Mouse (Mus musculus) adrenal gland, adult 8-10 months (tissue): Measurements from ENCODE around the gene Eng. TPM values are rescaled to one million over a fixed set of nuclear protein-coding genes. Genes with fewer than 3 reads are reported as not detected.
A peak's percentile ranks its signal among the peaks of the same experiment; 100 is the strongest.

ENCODE experiments used
- DNase-seq: peaks from one replicate; pipeline ENCODE4 v3.0.0; 2022
- total RNA-seq, 4 experiments: library from RNA; stranded (reverse); gene quantifications; 2 replicates each; pipeline ENCODE4 v1.2.4; 2022

Gene Eng
- total RNA-seq, 4 experiments from 2014 or later: 96.0 to 134 (median 120) TPM

DNA sequence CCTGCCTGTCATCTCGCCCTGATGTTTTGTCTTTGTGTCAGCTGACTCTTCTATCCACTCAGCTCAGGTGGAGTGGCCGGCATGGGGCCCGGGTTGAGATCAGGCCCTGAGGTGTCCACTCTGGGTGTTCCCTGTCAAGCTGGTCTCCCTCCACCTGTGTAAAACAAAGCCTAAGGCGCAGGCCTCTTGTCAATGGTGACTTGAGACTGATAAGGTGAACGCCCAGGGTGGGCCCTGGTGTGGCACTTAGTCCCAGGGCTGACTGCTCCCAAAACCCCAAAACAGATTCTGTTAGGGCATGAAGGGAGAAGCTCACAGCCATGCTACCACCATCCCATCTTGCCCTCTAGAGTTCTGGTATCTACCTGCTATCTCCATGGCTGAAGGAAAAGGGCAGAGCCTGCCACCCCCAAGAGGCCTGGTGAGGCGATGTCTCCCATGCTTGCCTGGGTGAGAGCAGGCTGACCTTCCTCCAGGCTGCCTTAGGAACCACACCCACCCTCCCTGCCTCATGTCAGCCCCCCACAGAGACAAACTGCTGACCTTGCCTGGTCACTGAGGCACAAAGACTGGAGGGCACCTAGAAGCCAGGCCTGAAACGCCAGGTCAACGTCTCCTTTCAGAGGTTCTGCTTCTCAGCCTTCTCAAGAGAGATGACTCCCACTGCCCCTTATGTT, 1.5 kb upstream of the Eng start:
- DNase-seq: no peak

DNA sequence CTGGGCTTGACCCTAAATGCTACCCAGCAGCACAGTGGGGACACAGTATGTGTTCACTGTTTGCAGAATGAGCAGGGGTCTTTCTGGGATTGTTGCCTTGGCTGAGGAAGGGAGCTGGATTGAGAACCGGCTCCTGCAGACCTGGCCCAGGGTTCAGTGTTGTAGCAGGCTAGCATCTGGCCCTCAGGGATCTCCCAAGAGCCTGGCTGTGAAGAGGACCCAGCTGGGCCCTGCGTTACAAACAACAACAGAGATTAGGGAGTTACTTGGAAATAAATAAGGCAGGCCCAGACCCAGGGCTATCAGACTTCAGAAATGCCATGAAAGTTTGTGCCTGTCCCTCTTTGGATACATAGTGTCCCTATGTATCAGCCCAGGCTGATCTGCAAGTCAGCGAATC, 748 bp upstream of the Eng start:
- no peak for DNase-seq

DNA sequence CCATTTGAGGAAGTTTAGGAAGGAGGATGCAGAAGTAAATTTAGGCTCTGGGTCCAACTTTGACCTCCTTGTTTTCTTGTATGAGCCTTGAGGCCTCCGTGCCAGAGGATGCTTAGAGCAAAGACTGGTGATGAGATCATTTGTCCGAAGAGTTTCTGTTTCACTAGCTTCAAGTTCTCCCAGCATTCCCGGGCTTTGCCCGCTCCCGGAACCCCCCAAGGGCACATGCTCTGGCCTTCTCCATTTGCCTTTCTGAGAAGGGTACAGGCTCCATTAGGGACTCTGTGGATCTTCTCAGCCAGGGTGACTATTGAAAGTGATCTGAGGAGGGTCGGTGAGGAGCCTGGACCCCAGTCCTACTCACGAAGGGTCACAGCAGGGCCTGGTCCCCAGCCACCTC, 971 bp downstream of the Eng start:
- DNase-seq: no peak

DNA sequence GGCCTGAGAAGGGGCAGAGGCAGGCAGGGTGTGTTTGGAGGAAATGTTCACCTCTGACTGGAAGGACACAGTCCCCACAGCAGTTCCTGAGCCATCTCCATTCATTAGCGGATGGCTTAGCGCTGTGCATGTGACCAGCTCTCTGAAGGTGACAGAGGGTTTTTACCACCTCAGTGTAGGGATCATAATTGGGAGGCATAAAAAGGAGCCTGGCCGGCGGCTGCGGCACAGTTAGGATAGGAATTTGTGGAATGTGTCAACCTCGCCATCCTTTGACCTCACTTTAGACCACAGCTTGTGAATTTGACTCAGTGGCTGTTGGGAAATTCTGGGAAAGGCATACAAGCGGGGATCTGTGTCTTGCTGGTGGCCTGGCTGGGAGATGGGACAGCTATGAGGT, 7.4 kb downstream of the Eng start:
- DNase-seq: no peak

DNA sequence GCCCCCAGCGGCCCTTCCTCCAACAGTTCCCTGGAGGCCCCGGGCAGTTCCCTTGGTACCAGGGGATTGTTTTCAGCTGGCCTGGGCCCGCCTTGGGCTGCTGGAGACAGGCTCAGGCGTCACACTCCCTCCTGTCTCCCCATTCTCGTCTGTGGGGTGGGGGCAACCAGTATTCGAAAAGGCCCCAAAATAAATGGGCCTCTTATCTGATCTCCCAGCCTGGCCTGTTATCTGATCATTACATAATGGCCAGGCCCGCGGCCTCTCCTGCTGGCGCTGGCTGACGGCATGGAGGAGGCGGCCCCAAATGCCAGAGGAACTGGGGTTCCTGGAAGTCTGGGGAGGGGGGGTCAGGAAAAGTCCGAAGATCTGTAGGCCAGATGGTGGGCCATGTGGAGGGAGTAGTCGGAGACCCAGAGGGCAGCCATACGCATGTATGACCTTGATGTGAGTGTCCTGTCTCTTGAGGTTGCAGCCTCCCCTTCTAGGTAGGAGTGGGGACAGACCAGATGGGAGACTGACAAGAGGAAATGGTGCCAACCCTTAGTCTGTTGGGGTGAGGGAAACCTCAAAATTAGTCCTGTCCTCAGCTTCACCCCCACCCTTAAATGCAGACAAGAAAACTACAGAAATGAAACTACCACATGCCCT, 8.5 kb downstream of the Eng start:
- DNase-seq: no peak

DNA sequence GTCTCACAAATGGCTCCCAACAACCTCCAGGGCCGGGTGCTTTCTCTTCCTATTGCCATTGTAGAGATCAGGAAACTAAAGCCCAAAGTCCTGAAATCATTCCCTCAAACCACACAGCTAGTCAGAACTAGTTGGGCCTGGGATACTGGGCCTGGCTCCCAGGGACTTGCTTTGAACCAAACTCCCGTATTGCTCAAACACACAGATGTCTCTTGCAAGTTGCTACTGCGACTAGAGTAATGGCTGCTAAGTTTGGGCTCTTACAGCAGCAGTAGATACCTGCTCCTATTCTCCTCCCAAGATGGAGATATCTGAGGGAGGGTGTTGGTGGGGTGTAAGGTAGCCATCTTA, 9.0 kb downstream of the Eng start:
- DNase-seq: no peak

DNA sequence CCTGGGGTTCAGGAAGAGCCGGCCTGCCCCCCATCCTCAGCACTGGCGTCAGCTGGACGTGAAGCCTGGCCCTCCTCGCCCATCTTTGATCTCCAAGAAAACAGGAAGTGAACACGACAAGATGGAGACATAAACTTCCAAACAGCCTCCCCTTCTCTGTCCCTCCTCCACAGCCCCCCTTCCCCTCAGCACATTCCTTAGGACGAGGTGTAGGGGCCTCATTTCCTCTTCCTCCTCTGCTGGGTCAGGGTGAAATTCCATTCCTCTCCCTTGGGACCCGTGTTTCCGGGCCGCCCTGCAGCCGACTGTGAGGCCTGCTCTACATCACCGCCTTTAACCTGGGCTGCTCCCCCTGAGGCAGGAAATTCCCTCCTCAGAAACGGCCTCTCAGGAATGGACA, 9.4 kb downstream of the Eng start:
- peak; percentile 73 for DNase-seq

DNA sequence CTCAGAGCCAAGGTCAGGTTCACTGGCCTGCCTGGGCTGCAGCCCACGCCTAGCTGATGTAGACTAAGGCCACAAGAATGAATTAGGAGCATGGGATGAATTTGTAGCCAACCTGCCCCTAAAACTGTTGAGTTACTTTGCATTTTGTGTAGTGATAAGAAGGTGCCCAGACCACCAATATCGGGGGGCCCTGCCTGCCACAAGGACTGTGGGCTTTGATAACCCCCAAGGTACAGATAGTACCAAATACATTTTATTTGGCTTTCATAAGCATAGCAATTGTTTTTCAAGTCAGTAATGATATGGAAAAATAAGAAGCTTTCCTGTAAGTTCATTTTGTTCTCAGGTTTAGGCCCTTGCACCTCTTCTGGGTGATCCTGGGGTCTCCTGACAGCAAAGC, 12.5 kb downstream of the Eng start:
- no peak for DNase-seq

DNA sequence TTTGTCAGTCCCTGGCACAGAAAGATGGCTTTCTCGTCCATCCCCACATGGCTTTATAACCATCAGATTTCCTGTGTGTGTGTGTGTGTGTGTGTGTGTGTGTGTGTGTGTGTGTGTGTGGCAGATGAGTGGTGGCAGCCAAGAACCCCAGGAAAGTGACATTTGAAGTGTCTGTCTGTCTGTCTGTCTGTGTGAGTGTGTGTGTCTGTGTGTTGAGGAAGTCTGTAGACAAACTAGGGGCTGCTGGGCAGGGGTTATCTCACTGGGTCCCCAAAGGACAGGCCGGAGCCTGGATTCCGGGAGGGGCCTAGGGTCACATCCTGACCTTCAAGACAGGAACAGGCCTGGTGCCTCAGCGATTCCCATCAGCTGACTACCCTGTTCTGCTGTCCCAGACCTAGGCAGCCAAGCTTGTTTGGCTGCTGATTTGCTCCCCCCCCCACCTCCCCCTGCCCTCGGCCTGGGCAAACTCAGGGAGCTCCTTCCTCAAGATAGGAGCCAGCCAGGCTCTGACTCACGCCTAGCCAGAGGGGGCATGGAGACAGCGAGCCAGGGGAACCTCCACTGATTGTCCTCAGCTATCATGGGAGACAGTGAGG, 15.2 kb downstream of the Eng start:
- peak; percentile 75 for DNase-seq

DNA sequence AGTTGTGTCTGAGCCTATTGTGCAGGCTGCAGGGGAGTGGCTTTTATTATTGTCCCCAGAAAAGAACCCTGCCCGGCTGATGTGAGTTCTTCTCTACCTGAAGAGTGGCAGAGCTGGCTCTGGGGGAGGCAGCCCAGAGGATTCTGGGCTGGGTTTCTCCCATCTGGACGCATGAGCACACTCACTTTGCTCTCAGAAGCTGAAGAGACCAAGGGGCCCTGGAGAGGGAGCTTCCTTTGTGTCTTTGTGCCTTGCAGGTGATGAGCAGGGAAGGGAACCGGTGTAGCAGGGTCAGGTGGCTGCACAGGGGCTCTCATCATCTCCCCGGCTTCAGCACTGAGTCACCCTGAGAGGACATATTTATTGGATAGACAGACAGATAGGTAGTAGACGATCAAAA, 15.9 kb downstream of the Eng start:
- DNase-seq: no peak

DNA sequence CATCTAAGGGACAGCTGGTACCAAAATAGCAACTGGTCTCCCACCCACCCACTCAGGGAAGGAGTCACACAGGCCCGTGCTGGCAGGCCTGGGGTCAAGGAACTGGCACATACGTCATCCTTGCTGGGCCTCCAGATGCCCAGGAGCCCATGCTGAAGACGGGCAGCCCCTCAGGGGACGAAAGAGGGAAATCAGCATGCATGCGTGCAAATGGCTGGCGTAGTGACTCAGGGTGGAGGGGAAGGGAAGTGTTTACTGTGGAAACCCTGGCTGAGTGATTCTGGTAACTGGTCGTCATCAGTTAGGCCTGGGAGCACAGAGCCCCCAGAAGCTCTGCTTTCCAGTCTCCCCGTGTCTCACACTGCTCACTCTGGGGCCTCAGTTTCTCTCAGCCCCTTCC, 18.9 kb downstream of the Eng start:
- no peak for DNase-seq

DNA sequence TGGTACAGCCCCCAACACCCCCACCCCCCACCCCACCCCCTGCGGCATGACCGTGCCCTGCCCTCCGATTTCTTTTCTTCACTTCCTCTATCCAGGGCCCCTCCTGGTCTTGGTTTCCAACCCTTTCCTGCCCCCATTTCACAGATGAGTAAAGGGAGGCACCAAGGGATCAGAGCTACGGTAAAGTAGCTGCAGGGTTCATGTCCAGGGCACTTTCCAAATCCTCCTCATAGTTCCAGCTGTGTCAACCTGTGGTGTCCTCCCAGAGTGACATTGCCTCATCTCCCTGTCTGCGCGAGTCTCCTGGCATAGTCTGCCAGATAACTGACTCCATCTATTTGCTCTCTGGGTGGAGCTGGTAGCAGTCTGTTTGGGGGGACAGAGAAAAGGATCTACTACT, 19.5 kb downstream of the Eng start:
- DNase-seq: no peak

DNA sequence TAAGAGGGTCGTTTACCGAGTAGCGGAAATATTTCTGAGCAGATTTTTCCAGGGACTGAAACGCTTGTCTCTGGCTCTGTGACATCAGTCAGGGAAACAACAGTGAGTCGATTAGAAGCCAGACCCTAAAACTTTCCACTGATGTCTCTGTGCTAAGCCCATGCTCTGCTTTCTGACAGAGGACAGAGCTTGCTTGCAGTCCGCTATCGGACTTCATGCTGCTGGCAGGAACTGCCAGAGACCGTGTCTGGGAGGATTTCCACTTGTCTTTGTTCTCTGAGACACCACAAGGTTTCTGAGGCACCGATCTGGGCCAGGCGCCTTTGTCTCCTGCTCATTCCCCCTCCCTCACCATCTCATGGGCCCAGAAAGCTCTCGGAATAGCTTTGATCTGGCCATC, 21.4 kb downstream of the Eng start:
- DNase-seq: no peak

DNA sequence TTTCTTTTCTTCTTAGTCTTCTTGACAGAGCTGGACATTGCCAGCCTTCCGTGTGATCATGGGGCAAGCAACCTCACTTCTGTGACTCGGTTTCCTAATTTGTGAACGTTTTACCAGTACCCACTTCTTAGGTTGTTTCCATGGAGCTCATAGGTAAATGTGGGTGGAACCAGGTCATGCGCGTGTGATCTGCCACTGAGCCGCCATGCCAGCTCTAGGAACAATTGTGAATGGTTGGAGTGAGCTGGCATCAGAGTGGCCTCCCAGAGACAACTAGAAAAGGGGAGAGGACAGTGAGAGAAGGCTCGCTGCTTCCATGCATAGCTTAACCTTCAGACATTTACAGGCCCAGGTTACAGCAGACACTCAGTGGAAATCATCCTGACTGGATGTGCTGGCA, 21.8 kb downstream of the Eng start:
- no peak for DNase-seq

DNA sequence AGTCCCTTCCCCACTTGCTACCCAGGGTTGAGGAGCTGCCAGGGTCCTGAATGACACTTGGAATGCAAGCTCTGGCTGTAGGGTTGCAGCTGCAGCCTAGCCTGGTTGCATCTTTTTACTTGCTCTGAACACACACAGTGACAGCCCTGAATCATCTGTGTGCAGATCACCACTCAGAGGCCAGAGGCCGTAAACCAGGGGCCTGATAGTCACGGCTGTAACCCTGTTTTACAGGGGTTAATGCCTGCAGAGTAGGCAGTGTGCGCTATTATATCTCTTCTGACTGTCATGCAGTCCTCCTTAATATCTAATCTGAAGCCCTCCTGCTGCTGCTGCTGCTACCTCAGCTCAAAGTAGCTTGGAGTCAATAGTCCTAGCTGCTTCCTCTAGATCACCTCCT, 23.5 kb downstream of the Eng start:
- no peak for DNase-seq

DNA sequence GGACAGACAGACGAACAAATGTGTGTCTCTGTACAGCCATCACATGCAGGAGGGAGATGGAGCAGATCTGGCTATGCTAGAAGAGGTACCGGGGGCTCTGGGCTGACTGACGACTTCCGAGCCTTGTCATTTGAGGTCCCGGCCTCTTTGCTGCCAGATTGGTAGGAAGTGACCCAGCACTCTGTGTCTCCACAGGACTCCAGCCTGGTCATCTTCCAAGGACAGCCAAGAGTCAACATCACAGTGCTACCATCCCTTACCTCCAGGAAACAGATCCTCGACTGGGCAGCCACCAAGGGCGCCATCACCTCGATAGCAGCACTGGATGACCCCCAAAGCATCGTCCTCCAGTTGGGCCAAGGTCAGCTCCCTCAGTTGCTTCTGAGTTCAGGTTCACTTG, 24.8 kb downstream of the Eng start:
- no peak for DNase-seq

DNA sequence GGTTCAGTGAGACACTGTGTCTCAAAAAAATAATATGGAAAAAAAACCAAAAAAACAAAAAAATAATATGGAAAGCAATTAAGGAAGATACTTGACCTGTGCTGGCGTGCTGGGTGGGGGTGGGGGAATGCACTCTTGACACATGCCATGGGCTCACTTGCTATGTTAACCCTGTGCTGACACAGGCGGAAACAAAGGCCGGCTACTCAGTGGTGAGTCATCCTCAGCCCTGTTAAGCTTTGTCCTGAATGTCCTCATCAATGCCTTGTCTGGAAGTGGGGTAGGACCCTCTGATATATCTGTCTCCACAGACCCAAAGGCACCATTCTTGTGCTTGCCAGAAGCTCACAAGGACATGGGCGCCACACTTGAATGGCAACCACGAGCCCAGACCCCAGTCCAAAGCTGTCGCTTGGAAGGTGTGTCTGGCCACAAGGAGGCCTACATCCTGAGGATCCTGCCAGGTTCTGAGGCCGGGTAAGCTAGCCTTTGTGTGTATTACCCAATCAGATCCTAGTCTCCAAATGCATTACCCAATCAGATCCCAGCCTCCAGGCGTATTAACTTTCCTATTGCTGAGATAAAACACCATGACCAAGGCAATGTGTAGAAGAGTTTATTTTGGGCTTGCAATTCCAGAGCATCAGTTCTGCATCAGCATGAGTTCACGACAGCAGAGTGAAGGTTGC, 25.7 kb downstream of the Eng start:
- no peak for DNase-seq

DNA sequence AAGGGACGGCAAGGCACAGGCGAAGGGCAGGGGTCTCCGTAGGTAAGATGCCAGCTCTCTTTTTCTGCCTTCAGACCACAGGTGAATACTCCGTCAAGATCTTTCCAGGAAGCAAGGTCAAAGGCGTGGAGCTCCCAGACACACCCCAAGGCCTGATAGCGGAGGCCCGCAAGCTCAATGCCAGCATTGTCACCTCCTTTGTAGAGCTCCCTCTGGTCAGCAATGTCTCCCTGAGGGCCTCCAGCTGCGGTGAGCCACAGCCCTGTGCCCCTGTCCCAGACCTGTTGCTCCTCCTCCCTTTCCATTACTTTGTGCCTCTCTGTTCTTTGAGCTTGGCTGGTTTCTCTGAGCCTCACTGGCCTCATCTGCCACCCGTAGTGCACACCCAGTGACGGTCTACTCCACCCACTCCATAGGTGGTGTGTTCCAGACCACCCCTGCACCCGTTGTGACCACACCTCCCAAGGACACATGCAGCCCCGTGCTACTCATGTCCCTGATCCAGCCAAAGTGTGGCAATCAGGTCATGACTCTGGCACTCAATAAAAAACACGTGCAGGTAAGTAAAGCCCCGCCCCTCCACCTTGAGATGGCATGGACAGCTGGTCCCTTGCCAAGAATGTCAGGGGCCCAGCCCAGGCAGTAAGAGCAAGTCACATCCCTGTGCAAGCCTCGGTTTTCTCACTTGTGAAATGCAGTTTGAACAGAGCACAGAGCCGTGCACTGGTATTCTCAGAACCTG, 27.0 kb downstream of the Eng start:
- no peak for DNase-seq

DNA sequence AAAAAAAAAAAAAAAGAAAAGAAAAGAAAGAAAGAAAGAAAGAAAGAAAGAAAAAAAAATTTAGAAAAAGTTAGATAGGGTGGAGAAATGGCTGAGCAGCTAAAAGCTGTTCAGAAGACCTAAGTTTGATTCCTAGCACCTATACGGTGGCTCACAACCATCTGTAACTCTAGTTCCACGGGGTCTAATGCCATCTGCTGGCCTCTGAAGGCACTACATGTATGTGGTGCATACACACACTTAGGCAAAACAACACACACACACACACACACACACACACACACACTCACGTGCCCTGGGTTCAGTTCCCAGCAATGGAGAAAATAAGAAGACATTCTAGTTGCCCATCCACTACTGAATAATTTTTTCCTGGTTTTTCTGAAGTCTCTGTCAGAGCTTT, 30.4 kb downstream of the Eng start:
- DNase-seq: no peak

DNA sequence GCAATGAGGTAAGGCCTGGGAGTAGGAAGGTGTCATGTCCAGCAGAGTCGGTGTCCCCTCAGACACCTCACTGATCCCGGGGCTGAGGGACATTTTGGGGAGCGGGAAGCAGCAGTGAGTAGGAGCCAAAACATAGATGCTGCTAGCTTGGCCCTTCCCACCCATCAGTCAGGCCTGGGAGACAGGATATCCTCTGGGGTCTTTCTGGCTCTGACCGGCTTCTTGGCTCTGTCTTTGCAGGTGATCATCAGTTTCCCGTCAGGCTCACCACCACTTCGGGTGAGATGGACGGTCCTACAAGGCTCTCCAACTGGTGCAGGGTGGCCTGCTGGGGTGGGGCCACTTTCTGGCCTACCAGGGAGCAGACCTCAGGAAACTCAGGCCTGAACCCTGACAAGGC, 31.3 kb downstream of the Eng start:
- DNase-seq: no peak

DNA sequence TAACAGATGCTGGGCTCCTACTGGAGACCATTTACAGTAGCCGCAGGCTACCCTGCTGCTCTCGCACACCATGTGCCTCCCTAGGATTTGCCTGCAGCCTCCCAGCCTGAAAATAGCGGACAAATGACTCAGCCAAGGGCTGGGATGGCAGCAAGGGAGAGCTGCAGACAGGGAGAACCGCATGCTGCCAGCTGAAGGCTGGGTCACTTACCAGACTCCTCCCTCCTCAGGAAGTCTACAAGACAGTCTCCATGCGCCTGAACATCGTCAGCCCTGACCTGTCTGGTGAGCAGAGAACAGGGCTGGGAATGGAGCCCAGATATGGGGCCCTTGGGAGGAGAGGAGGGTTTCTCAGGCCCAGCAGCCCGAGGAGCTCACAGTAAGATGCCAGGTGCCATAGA, 33.7 kb downstream of the Eng start:
- DNase-seq: peak; percentile 73

DNA sequence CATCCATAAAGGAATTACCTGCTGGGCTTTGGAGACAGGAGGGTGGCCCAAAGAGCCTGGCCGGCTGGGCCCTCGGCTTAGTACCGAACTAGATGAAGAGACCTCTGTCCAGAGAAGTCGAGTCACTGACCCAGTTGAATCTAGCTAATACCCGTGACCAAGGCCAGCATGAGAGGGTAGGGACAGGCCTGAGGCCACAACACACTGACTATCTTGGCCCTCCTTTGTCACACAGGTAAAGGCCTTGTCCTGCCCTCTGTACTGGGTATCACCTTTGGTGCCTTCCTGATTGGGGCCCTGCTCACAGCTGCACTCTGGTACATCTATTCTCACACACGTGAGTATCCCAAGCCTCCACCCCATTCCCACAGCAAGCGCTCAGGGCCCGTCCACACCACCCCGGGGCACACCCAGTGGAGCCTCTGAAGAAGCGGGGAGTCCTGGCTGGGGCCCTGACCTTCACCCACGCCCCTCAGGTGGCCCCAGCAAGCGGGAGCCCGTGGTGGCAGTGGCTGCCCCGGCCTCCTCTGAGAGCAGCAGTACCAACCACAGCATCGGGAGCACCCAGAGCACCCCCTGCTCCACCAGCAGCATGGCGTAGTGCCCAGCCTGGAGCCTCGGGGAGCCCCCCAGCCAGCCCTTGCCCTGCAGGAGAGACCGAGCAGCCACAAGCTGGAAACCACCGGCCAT, 34.7 kb downstream of the Eng start:
- no peak for DNase-seq

DNA sequence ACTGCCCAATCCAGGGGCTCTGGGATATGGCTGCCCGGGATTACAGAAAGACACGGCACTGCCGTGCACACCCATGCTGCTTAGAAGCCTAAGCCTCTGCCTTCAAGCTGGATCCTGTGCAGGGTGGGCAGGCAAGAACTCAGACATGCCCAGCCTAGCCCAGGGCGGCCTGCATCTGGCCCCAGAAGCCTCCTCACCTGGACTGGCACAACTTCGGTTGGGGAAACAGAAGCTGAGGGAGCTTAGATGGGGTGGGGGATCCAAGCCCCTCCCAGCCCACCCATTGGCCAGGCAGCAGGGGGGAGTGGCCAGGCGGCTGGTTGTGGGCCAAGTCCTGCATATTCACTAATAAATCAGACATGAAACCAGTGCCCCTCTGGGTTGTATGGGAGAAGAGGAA, 35.4 kb downstream of the Eng start:
- no peak for DNase-seq
